Mouse (Mus musculus) urinary bladder, postnatal 4 days (tissue): Measurements from ENCODE around the gene Rbp4.

ENCODE experiments used
- DNase-seq, 2 experiments: peaks; one replicate each; pipeline ENCODE4 v3.0.0; 2021 to 2022; ENCODE audit warnings: low spot score in 2 of 2

The Rbp4 gene

GRCm38 (mm10) chr19:38125219-38125610, at the start of gene Rbp4:
Gene Rbp4 (minus strand): TSS chr19:38125281.
- no peak for DNase-seq

GRCm38 (mm10) chr19:38164633-38165032, 39.6 kb upstream of the Rbp4 start:
- DNase-seq, result no peak

- no peak for DNase-seq
Measured at GRCm38 (mm10) chr19:38161648-38162354, 36.7 kb upstream of the Rbp4 start.

GRCm38 (mm10) chr19:38156243-38156642, 31.2 kb upstream of the Rbp4 start:
- DNase-seq, result no peak

GRCm38 (mm10) chr19:38143540-38144271, 18.6 kb upstream of the Rbp4 start:
- DNase-seq, result no peak

- no peak for DNase-seq
Measured at GRCm38 (mm10) chr19:38134806-38135205, 9.7 kb upstream of the Rbp4 start.

GRCm38 (mm10) chr19:38133986-38134385, 8.9 kb upstream of the Rbp4 start:
- DNase-seq, result no peak

- DNase-seq, result no peak
Measured at GRCm38 (mm10) chr19:38132481-38132880, 7.4 kb upstream of the Rbp4 start, which contains the start of gene Pde6c. Gene Pde6c (plus strand): TSS chr19:38132781.

- no peak for DNase-seq
Measured at GRCm38 (mm10) chr19:38126656-38127055, 1.6 kb upstream of the Rbp4 start.

GRCm38 (mm10) chr19:38124401-38125218, 471 bp downstream of the Rbp4 start:
- DNase-seq, result peak in 1 of 2 experiments; percentile 24

GRCm38 (mm10) chr19:38123921-38124320, 1.2 kb downstream of the Rbp4 start:
- DNase-seq, result no peak

- no peak for DNase-seq
Measured at GRCm38 (mm10) chr19:38120123-38120760, 4.8 kb downstream of the Rbp4 start.

GRCm38 (mm10) chr19:38114834-38115491, 10.1 kb downstream of the Rbp4 start:
- no peak for DNase-seq

- DNase-seq, result no peak
Measured at GRCm38 (mm10) chr19:38112575-38112974, 12.5 kb downstream of the Rbp4 start.

GRCm38 (mm10) chr19:38111056-38111455, 14.0 kb downstream of the Rbp4 start:
- DNase-seq, result no peak

- DNase-seq, result no peak
Measured at GRCm38 (mm10) chr19:38109506-38110242, 15.4 kb downstream of the Rbp4 start.

GRCm38 (mm10) chr19:38107871-38108270, 17.2 kb downstream of the Rbp4 start:
- no peak for DNase-seq

GRCm38 (mm10) chr19:38096858-38097758, 28.0 kb downstream of the Rbp4 start, which contains the start of gene Ffar4:
Gene Ffar4 (plus strand): TSS chr19:38097071.
- no peak for DNase-seq

GRCm38 (mm10) chr19:38096231-38096630, 28.9 kb downstream of the Rbp4 start:
- DNase-seq, result no peak
